Mouse (Mus musculus): Measurements from ENCODE around the gene Prelid1. TPM values are rescaled to one million over a fixed set of nuclear protein-coding genes. Genes with fewer than 3 reads are reported as not detected.

Prelid1 gene
- total and polyA plus RNA-seq, 3 experiments, result 203 to 630 TPM; not detected in 1

GRCm38 (mm10) chr13:55300913-55301312, 19.4 kb upstream of the Prelid1 start:
- Histone ChIP-seq H3K36me3 (ENCODE audit: control insufficient read depth in 1 of 2, insufficient read depth in 2 of 2, low read length in 2 of 2) (no peaks in the 10 kb centered on the region; a peak in 2 of 4 replicates), H3K9ac (ENCODE audit: control insufficient read depth, low read depth, low read length, poor library complexity, severe bottlenecking) (no peak overlapping the region), H3K4me3 (ENCODE audit: control insufficient read depth in 1 of 2, insufficient read depth in 1 of 2, low read depth in 2 of 2, low read length in 2 of 2) (no peak overlapping the region), H3K27me3 (ENCODE audit: control insufficient read depth in 1 of 2, insufficient read depth in 2 of 2, low read length in 2 of 2) (no peaks in the 10 kb centered on the region), H3K4me1 (ENCODE audit: control insufficient read depth in 1 of 2, insufficient read depth in 2 of 2, low read length in 2 of 2) (no peaks in the 10 kb centered on the region), H3K27ac (ENCODE audit: control insufficient read depth, low read depth, low read length) (no peak overlapping the region), H3K79me2 (ENCODE audit: control insufficient read depth, insufficient read depth, low read length, poor library complexity) (no peaks in the 10 kb centered on the region), H3K9me3 (replicated peaks; ENCODE audit: insufficient read depth, low read length) (no peaks in the 10 kb centered on the region)
- no peak for TF ChIP-seq CHD1 (IDR thresholded peaks at IDR 0.05; ENCODE audit: low read depth, low read length)
- TF ChIP-seq MYC (IDR thresholded peaks at IDR 0.05; ENCODE audit: low read depth, low read length), result no peak
- no peak for TF ChIP-seq POLR2AphosphoS2 (IDR thresholded peaks at IDR 0.05; ENCODE audit: low read length)
- TF ChIP-seq GATA1 (IDR thresholded peaks at IDR 0.05; ENCODE audit: low read depth, low read length), result no peak
- no peak for TF ChIP-seq MXI1 (IDR thresholded peaks at IDR 0.05; ENCODE audit: low read depth, low read length)
- no peak for TF ChIP-seq CTCF (IDR thresholded peaks at IDR 0.05 in 2 of 3, conservative IDR thresholded peaks at IDR 0.05 in 1 of 3; ENCODE audit: control insufficient read depth in 1 of 3, insufficient read depth in 1 of 3, low read depth in 2 of 3, low read length in 3 of 3, poor library complexity in 1 of 3, severe bottlenecking in 1 of 3)
- TF ChIP-seq SMC3 (IDR thresholded peaks at IDR 0.05; ENCODE audit: low read depth, low read length), result no peak
- no peak for TF ChIP-seq USF1 (IDR thresholded peaks at IDR 0.05; ENCODE audit: low read depth, low read length)
- TF ChIP-seq POLR2AphosphoS5 (IDR thresholded peaks at IDR 0.05; ENCODE audit: borderline replicate concordance, low read depth, low read length), result no peak
- TF ChIP-seq TCF12 (IDR thresholded peaks at IDR 0.05; ENCODE audit: low read depth, low read length), result no peak
- TF ChIP-seq MAX (IDR thresholded peaks at IDR 0.05; ENCODE audit: low read length), result no peak
- TF ChIP-seq USF2 (IDR thresholded peaks at IDR 0.05; ENCODE audit: borderline replicate concordance in 1 of 2, insufficient read depth in 1 of 2, low read depth in 1 of 2, low read length in 2 of 2), result no peak
- no peak for TF ChIP-seq EP300 (IDR thresholded peaks at IDR 0.05; ENCODE audit: low read depth in 1 of 2, low read length in 2 of 2)
- no peak for TF ChIP-seq TBP (IDR thresholded peaks at IDR 0.05; ENCODE audit: low read depth, low read length)
- TF ChIP-seq E2F4 (IDR thresholded peaks at IDR 0.05; ENCODE audit: borderline replicate concordance, low read depth, low read length), result no peak
- TF ChIP-seq MAFK (IDR thresholded peaks at IDR 0.05; ENCODE audit: borderline replicate concordance, low read depth, low read length), result no peak
- no peak for TF ChIP-seq ELF1 (IDR thresholded peaks at IDR 0.05; ENCODE audit: low read depth, low read length)
- no peak for TF ChIP-seq SIN3A (IDR thresholded peaks at IDR 0.05; ENCODE audit: low read length)
- TF ChIP-seq ZKSCAN1 (IDR thresholded peaks at IDR 0.05; ENCODE audit: low read depth, low read length), result no peak
- no peak for TF ChIP-seq BHLHE40 (IDR thresholded peaks at IDR 0.05; ENCODE audit: borderline replicate concordance, low read depth, low read length)
- no peak for DNase-seq (ENCODE audit: low read depth, low spot score)

DNA sequence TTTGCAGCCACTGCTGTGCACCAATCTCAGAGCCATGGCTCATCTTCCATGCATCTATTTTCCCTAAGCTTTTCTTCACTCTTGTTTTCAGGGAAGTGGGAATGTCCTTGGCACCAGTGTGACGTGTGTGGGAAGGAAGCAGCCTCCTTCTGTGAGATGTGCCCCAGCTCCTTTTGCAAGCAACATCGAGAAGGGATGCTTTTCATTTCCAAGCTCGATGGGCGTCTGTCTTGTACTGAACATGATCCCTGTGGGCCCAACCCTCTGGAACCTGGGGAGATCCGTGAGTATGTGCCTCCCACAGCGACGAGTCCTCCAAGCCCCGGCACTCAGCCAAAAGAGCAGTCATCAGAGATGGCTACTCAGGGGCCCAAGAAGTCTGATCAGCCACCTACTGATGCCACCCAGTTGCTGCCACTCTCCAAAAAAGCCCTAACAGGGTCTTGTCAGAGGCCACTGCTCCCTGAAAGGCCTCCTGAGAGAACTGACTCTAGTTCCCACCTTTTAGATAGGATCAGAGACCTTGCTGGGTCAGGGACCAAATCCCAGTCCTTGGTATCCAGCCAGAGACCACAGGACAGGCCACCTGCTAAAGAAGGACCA, 8.2 kb upstream of the Prelid1 start:
- Histone ChIP-seq H3K27me3 (ENCODE audit: control insufficient read depth in 1 of 2, insufficient read depth in 2 of 2, low read length in 2 of 2) (no peaks in the 10 kb centered on the region), H3K27ac (ENCODE audit: control insufficient read depth, low read depth, low read length) (no peak overlapping the region), H3K36me3 (ENCODE audit: control insufficient read depth in 1 of 2, insufficient read depth in 2 of 2, low read length in 2 of 2) (no peaks in the 10 kb centered on the region; a peak in 1 of 4 replicates), H3K9me3 (replicated peaks; ENCODE audit: insufficient read depth, low read length) (no peaks in the 10 kb centered on the region), H3K9ac (ENCODE audit: control insufficient read depth, low read depth, low read length, poor library complexity, severe bottlenecking) (no peak overlapping the region), H3K79me2 (ENCODE audit: control insufficient read depth, insufficient read depth, low read length, poor library complexity) (no peaks in the 10 kb centered on the region), H3K4me3 (ENCODE audit: control insufficient read depth in 1 of 2, insufficient read depth in 1 of 2, low read depth in 2 of 2, low read length in 2 of 2) (no peak overlapping the region), H3K4me1 (ENCODE audit: control insufficient read depth in 1 of 2, insufficient read depth in 2 of 2, low read length in 2 of 2) (no peaks in the 10 kb centered on the region)
- DNase-seq (ENCODE audit: low read depth, low spot score), result no peak
- TF ChIP-seq NRF1 (IDR thresholded peaks at IDR 0.05; ENCODE audit: insufficient read depth, low read depth, low read length, poor library complexity, severe bottlenecking), result no peak
- TF ChIP-seq GATA1 (IDR thresholded peaks at IDR 0.05; ENCODE audit: low read depth, low read length), result no peak
- TF ChIP-seq SIN3A (IDR thresholded peaks at IDR 0.05; ENCODE audit: low read length), result no peak
- TF ChIP-seq MAX (IDR thresholded peaks at IDR 0.05; ENCODE audit: low read length), result no peak

Measured in MEL (cell line).